Mouse (Mus musculus): ENCODE measurements at regions not wholly inside any gene's neighbourhood (a gene's known extent, or its start where the extent isn't known, plus 50 kb on each side); places are given as distances from the start of the nearest gene placed in this dataset.

GRCm38 (mm10) chr5:120008306-120008705 lies 108.0 kb upstream of the Rbm19 start:
- TF ChIP-seq CTCF (IDR thresholded peaks at IDR 0.05) (no peak), EP300 (IDR thresholded peaks at IDR 0.05) (no peak)
